Mouse (Mus musculus) stomach, embryonic 14.5 days (tissue): ENCODE data around the gene Gm10491. TPM values are rescaled to one million over a fixed set of nuclear protein-coding genes. Genes with fewer than 3 reads are reported as not detected.
"Not testable (repeated sequence)": the region's sequence is repeated elsewhere in the genome, so short reads cannot be mapped to it uniquely, and the experiment has no call there.

Experiments
- ATAC-seq: fragments of 200-750 bp; cut with Nextera tagmentation; 2 replicates; pipeline ENCODE4 v1.8.0; 2017; ENCODE audit warnings: low read depth, moderate TSS enrichment; ENCODE audit not compliant: insufficient number of reproducible peaks, insufficient read depth, low FRiP score
- H3K27ac ChIP-seq: fragments of 300-500 bp; sonication (generic); 2 replicates; pipeline ENCODE4 v1.5.1; 2014; ENCODE audit warnings: mild to moderate bottlenecking, low read length, moderate library complexity, mixed read lengths
- H3K27me3 ChIP-seq: fragments of 300-500 bp; sonication (generic); 2 replicates; pipeline ENCODE4 v1.6.1; 2014; ENCODE audit warnings: low read length, control low read depth, mixed read lengths; ENCODE audit not compliant: control insufficient read depth, insufficient read depth
- H3K36me3 ChIP-seq: fragments of 300-500 bp; sonication (generic); 2 replicates; pipeline ENCODE4 v1.6.1; 2014; ENCODE audit warnings: mild to moderate bottlenecking, control low read depth, low read length, moderate library complexity, mixed read lengths; ENCODE audit not compliant: control insufficient read depth, insufficient read depth
- H3K4me1 ChIP-seq: fragments of 300-500 bp; sonication (generic); 2 replicates; pipeline ENCODE4 v1.6.1; 2014; ENCODE audit warnings: low read length, control low read depth, mixed read lengths; ENCODE audit not compliant: control insufficient read depth, insufficient read depth
- H3K4me2 ChIP-seq: fragments of 300-500 bp; sonication (generic); replicated peaks from 2 replicates; pipeline ENCODE4 v1.6.1; 2014; ENCODE audit warnings: low read depth, low read length, control low read depth
- H3K4me3 ChIP-seq: fragments of 300-500 bp; sonication (generic); 2 replicates; pipeline ENCODE4 v1.5.1; 2014; ENCODE audit warnings: low read depth, low read length, control low read depth
- H3K9ac ChIP-seq: fragments of 300-500 bp; sonication (generic); replicated peaks from 2 replicates; pipeline ENCODE4 v1.6.1; 2014; ENCODE audit warnings: low read depth, mild to moderate bottlenecking, control low read depth, low read length, moderate library complexity, mixed read lengths
- H3K9me3 ChIP-seq: fragments of 300-500 bp; sonication (generic); 2 replicates; pipeline ENCODE4 v1.6.1; 2016; ENCODE audit warnings: low read depth, low read length, control low read depth; ENCODE audit not compliant: control insufficient read depth
- WGBS: fragments of 180-500 bp; shearing (Covaris S2); extraction: QIAGEN DNeasy Blood & Tissue Kit; methylation state at CpG from one replicate; pipeline ENCODE4 v1.1.7; 2014; 5-methylcytosine and 5-hydroxymethylcytosine counted together
- polyA plus RNA-seq: library from polyadenylated mRNA; unstranded; fragments of >200 nt; fragmentation: Nextera tagmentation; extraction: Ambion mirVana; gene quantifications from 2 replicates; pipeline ENCODE4 v1.2.1, GENCODE M21; 2014

The Gm10491 gene
- polyA plus RNA-seq, 1 experiment from 2014 or later, result not detected

DNA sequence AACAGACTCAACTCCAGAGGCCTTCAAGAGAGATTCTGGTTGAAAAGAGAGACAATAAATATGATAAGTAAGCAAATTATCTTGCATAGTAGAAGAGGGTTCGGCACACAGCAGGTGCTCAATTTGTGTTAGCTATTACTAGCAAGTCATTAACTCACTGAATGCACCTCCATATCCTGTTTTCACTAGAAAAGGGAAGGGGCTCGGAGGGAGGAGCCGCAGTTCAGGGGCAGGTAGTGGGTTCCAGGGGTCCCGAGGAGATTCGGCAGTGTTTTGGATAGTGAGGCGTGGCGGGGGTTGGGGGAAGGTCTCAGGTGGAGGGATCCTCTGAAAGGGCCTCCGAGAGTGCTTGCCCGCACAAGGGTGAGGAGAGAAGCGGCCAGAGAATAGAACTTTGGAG, 19.5 kb upstream of the Gm10491 start:
- WGBS, result 30% methylated on average over 10 of the region's 10 CpGs
- Histone ChIP-seq H3K36me3 (no peaks in the 10 kb centered on the region; the same call in 1 of the 2 replicates), H3K9ac (no peak overlapping the region), H3K4me1 (no peaks in the 10 kb centered on the region), H3K27ac (no peak overlapping the region), H3K4me3 (no peak overlapping the region), H3K9me3 (peaks cover 3% of the 10 kb centered on the region; the same call in 1 of the 2 replicates), H3K4me2 (no peak overlapping the region), H3K27me3 (peaks cover 7% of the 10 kb centered on the region; the same call in 1 of the 2 replicates)
- no peak for ATAC-seq

DNA sequence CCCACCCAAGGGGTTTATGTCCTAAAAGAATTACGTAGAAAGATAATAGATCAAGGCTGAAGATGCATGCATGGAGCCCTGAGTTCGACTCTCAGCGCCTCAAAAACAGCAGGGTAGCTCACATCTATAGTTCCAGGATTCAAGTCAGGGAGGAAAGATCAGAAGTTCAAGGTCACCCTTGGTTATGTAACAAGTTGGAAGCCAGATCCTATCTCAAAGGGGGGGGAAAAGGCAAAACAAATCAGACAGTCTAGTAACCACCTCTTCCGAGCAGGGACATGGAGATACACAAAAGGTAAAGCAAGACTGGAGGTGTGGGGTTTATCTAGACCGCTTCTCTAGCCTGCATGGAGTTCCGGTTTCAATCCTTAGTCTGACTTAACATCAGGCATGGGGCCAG, 18.6 kb upstream of the Gm10491 start:
- Histone ChIP-seq H3K27me3 (peaks cover 7% of the 10 kb centered on the region; the same call in 1 of the 2 replicates), H3K4me2 (no peak overlapping the region), H3K9ac (no peak overlapping the region), H3K27ac (no peak overlapping the region), H3K4me1 (no peaks in the 10 kb centered on the region), H3K4me3 (no peak overlapping the region), H3K9me3 (peaks cover 3% of the 10 kb centered on the region; the same call in 1 of the 2 replicates), H3K36me3 (no peaks in the 10 kb centered on the region)
- WGBS, result 73% methylated on average over 6 of the region's 6 CpGs
- ATAC-seq, result no peak

DNA sequence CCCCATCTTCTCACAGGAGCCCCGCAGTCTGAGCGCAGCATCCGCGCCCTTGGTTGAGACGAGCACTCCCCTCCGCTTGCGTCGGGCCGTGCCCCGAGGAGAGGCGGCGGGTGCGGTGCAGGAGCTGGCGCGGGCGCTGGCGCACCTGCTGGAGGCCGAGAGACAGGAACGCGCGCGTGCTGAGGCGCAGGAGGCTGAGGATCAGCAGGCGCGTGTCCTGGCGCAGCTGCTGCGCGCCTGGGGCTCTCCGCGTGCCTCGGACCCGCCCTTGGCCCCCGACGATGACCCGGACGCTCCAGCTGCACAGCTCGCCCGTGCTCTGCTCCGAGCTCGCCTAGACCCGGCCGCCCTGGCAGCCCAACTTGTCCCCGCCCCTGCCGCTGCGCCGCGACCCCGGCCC, 14.4 kb upstream of the Gm10491 start:
- no peak for ATAC-seq
- Histone ChIP-seq H3K36me3 (no peaks in the 10 kb centered on the region), H3K27ac (no peak overlapping the region), H3K27me3 (peaks cover 14% of the 10 kb centered on the region), H3K4me1 (no peaks in the 10 kb centered on the region), H3K4me2 (peak overlapping the region; percentile 21), H3K9ac (no peak overlapping the region), H3K9me3 (no peaks in the 10 kb centered on the region), H3K4me3 (peak overlapping the region; percentile 18)
- 13% methylated on average over 40 of the region's 48 CpGs for WGBS

DNA sequence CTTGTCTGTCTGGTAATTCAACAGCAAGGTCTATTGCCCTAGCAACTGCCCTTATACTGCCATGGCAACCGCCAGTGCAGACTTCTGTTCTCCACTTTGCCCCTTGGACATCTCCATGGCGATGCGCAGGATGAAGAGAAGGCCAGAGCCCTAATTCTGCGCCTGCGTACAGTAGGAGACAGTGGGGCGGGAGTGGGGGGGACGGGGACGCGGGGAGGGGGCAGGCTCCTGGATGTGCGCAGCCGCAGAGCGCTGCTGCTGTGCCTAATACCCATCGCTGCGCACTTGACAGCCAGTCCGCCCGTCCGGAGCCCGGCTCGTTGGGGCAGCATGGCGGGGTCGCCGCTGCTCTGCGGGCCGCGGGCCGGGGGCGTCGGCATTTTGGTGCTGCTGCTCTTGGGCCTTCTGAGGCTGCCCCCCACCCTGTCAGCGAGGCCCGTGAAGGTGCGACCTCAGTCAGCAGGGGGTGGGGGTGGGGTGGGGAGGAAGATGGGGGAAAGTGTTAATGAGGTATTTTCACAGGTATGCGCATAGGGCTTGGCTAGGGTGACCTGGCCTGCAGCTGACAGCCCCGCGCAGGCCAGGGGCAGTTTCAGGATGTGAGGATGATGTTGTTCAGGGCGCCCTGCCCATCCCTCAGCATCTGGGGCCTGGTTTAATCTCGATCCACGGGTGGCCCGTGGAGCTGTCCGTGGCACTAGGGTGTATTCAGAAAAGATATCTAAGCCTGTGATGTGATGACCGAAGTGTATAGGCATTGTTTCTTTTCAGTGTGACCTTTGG, 12.2 kb upstream of the Gm10491 start, which contains the start of gene Pcsk1n:
Gene Pcsk1n, plus strand, starts transcription at position 222 of the 783 bp plus-strand sequence.
- no peaks in the 10 kb centered on the region for H3K36me3 ChIP-seq
- no peak within 1 kb of the TSS for H3K27ac ChIP-seq
- H3K9me3 ChIP-seq, result no peaks in the 10 kb centered on the region
- H3K4me3 ChIP-seq, result peak within 1 kb of the TSS; percentile 12; the same call in 1 of the 2 replicates
- peak; percentile 58; the same call in 1 of the 2 replicates for ATAC-seq
- H3K4me2 ChIP-seq, result peak within 1 kb of the TSS; percentile 20; the same call in 1 of the 2 replicates
- no peak within 1 kb of the TSS for H3K9ac ChIP-seq
- no peaks in the 10 kb centered on the region for H3K4me1 ChIP-seq
- 11% methylated on average over 36 of the region's 40 CpGs for WGBS
- H3K27me3 ChIP-seq, result peaks cover 14% of the 10 kb centered on the region

DNA sequence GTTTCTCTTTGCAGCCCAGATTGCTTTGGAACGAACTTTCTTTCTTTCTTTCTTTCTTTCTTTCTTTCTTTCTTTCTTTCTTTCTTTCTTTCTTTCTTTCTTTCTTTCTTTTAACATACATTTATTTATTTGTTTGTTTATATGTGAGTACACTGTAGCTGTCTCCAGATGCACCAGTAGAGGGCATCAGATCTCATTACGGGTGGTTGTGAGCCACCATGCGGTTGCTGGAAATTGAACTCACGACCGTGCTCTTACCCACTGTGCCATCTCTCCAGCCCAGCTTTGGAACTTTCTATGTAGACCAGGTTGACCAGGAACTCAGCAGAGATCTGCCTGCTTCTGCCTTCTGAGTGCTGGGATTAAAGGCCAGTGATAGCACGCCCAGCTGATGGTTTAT, 10.3 kb upstream of the Gm10491 start:
- not testable (repeated sequence) for H3K4me2 ChIP-seq, H3K9me3 ChIP-seq, H3K4me3 ChIP-seq, ATAC-seq, H3K27ac ChIP-seq, H3K9ac ChIP-seq, H3K4me1 ChIP-seq, H3K36me3 ChIP-seq
- WGBS, result 69% methylated on average over 6 of the region's 6 CpGs
- H3K27me3 ChIP-seq, result peaks cover 11% of the 10 kb centered on the region

DNA sequence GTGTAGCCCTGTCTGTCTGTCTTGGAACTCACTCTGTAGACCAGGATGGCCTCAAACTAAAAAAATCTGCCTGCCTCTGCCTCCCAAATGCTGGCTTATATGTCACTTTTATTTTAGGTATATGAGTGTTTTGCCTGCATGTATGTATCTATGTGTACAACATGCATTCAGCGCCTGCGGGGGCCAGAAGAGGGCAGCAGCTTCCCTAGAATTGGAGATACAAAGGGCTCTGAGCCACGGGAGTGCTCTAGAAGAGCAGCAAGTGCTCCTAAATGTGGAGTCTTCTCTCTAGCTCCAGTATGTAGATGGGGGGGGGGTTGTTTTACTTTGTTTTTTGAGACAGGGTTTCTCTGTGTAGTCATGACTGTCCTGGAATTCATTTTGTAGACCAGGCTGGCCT, 8.0 kb upstream of the Gm10491 start:
- not testable (repeated sequence) for H3K4me3 ChIP-seq

DNA sequence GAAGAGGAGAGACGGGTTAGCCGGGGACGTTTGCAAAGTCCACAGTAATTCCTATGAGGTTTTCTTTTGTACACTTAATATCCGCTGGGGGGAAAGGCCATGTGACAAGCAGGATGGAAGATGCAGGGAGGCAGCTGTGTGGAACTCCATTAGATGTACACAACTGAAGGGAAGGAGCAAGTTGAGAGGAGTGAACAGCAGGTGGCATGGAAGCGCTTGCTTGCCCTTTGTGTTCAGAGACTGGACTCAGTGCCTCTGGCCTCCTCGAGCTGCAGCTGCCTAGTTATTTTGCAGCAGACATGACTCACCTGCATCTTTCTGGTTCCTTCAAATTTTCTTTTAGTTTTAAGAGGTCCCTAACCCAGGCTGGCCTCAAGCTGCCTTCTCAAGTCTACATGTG, 2.8 kb upstream of the Gm10491 start:
- no peaks in the 10 kb centered on the region for H3K27me3 ChIP-seq
- H3K36me3 ChIP-seq, result peaks cover 8% of the 10 kb centered on the region; the same call in 1 of the 2 replicates
- no peaks in the 10 kb centered on the region for H3K4me1 ChIP-seq
- H3K4me3 ChIP-seq, result no peak overlapping the region
- WGBS, result 50% methylated on average over 6 of the region's 6 CpGs
- H3K9me3 ChIP-seq, result no peaks in the 10 kb centered on the region
- no peak overlapping the region for H3K9ac ChIP-seq
- H3K4me2 ChIP-seq, result no peak overlapping the region
- no peak overlapping the region for H3K27ac ChIP-seq
- no peak for ATAC-seq

More for the DNA sequence above, 8.0 kb upstream of the Gm10491 start:
- not testable (repeated sequence) for H3K9ac ChIP-seq, ATAC-seq, H3K4me1 ChIP-seq, H3K4me2 ChIP-seq, H3K9me3 ChIP-seq, H3K36me3 ChIP-seq, H3K27ac ChIP-seq, H3K27me3 ChIP-seq
- WGBS, result 41% methylated on average over 3 of the region's 3 CpGs

DNA sequence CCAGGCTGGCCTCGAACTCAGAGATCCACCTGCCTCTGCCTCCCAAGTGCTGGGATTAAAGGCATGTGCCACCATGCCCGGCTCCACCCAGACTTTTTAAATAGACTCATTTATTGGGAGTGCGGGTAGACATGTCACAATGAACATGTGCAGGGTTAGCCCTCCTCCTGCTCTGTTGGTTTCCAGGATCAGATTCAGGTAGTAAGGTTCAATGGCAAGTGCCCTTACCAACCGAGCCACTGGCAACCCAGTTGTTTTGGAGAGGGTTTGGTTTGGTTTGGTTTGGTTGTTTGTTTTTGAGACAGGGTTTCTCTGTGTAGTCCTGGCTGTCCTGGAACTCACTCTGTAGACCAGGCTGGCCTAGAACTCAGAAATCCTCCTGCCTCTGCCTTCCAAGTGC, 1.6 kb upstream of the Gm10491 start, which contains the start of gene Gm10490:
Gene Gm10490, plus strand, starts transcription at position 301 of the 400 bp plus-strand sequence.
- H3K36me3 ChIP-seq, H3K9me3 ChIP-seq, ATAC-seq, H3K27me3 ChIP-seq, H3K4me1 ChIP-seq, H3K4me3 ChIP-seq, H3K4me2 ChIP-seq, H3K9ac ChIP-seq, H3K27ac ChIP-seq: not testable (repeated sequence)
- WGBS, result 90% methylated on average over 4 of the region's 4 CpGs
